Mouse (Mus musculus): ENCODE data around the gene Hoxd9. TPM values are rescaled to one million over a fixed set of nuclear protein-coding genes. Genes with fewer than 3 reads are reported as not detected.

Gene Hoxd9
- polyA plus RNA-seq, 1 experiment from 2014 or later = not detected

GRCm38 (mm10) chr2:74720955-74721491 is 23.5 kb downstream of the Hoxd9 start:
- 1% methylated on average over 5 of the region's 5 CpGs for WGBS
- H3K4me1 ChIP-seq (ENCODE audit: control insufficient read depth, insufficient read depth, low read length) = no peaks in the 10 kb centered on the region
- H3K27ac ChIP-seq (replicated peaks; ENCODE audit: low read depth, low read length) = no peak overlapping the region
- H3K27me3 ChIP-seq (ENCODE audit: control insufficient read depth, insufficient read depth, low read length) = peaks cover 100% of the 10 kb centered on the region
- H3K36me3 ChIP-seq (ENCODE audit: control insufficient read depth, insufficient read depth, low read length) = no peaks in the 10 kb centered on the region
- H3K4me2 ChIP-seq (ENCODE audit: low read length) = no peak overlapping the region
- no peak for ATAC-seq (ENCODE audit: low FRiP score, low TSS enrichment)
- H3K9me3 ChIP-seq (ENCODE audit: control insufficient read depth, low read length) = no peaks in the 10 kb centered on the region
- no peak overlapping the region for H3K4me3 ChIP-seq (replicated peaks; ENCODE audit: low read depth, low read length)
- H3K9ac ChIP-seq (replicated peaks; ENCODE audit: low read length) = no peak overlapping the region
- no peak for DNase-seq

GRCm38 (mm10) chr2:74721882-74722281 is 24.4 kb downstream of the Hoxd9 start:
- Histone ChIP-seq H3K4me2 (ENCODE audit: low read length) (no peak overlapping the region), H3K27me3 (ENCODE audit: control insufficient read depth, insufficient read depth, low read length) (peaks cover 100% of the 10 kb centered on the region), H3K9me3 (ENCODE audit: control insufficient read depth, low read length) (no peaks in the 10 kb centered on the region), H3K4me3 (replicated peaks; ENCODE audit: low read depth, low read length) (no peak overlapping the region), H3K36me3 (ENCODE audit: control insufficient read depth, insufficient read depth, low read length) (no peaks in the 10 kb centered on the region), H3K4me1 (ENCODE audit: control insufficient read depth, insufficient read depth, low read length) (no peaks in the 10 kb centered on the region), H3K9ac (replicated peaks; ENCODE audit: low read length) (no peak overlapping the region), H3K27ac (replicated peaks; ENCODE audit: low read depth, low read length) (no peak overlapping the region)
- WGBS = 5% methylated on average over 6 of the region's 6 CpGs
- no peak for ATAC-seq (ENCODE audit: low FRiP score, low TSS enrichment)
- DNase-seq = no peak

GRCm38 (mm10) chr2:74722949-74723348 is 25.4 kb downstream of the Hoxd9 start:
- Histone ChIP-seq H3K4me3 (replicated peaks; ENCODE audit: low read depth, low read length) (no peak overlapping the region), H3K4me1 (ENCODE audit: control insufficient read depth, insufficient read depth, low read length) (no peaks in the 10 kb centered on the region), H3K27ac (replicated peaks; ENCODE audit: low read depth, low read length) (no peak overlapping the region), H3K9ac (replicated peaks; ENCODE audit: low read length) (no peak overlapping the region), H3K4me2 (ENCODE audit: low read length) (no peak overlapping the region), H3K9me3 (ENCODE audit: control insufficient read depth, low read length) (no peaks in the 10 kb centered on the region), H3K36me3 (ENCODE audit: control insufficient read depth, insufficient read depth, low read length) (no peaks in the 10 kb centered on the region), H3K27me3 (ENCODE audit: control insufficient read depth, insufficient read depth, low read length) (peaks cover 100% of the 10 kb centered on the region)
- ATAC-seq (ENCODE audit: low FRiP score, low TSS enrichment) (no peak), DNase-seq (no peak)
- 2% methylated on average over 8 of the region's 8 CpGs for WGBS

DNA sequence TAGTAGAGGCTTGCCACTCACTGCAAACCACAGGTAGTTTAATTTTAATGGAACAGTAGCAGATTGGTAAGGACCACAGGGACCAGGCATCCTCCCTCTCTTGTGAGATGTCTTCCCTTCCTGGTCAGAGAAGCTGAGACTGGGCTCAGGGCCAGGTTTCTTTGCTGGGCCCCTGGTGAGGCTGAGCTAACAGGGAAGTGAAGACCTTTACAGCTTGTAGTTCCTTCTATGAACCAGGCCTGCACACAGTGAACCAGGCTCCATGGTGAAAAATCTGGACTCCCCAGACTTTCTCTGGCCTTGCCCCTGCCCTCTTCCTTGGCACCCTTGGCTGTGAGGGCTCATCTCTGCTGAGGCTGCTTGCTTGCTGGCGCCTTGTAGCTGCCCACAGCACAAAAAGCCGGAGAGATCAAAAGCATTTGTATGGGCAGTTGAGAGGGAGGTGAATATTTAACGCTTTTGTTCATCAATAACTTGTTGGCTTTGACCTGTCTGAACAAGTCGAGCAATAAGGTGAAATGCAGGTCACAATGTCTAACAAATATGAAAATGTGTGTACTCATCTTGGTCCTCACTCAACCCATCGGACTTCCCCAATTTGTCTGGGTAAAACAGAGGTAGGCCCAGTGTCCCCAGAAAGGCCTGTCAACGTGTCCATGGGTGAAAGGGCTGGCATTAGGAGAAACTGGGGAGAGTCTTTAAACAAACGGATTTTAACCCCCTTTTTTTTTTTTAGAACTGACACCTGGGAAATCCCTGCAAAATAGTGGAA is 26.9 kb downstream of the Hoxd9 start:
- no peak overlapping the region for H3K9ac ChIP-seq (replicated peaks; ENCODE audit: low read length)
- no peak overlapping the region for H3K27ac ChIP-seq (replicated peaks; ENCODE audit: low read depth, low read length)
- no peaks in the 10 kb centered on the region for H3K9me3 ChIP-seq (ENCODE audit: control insufficient read depth, low read length)
- ATAC-seq (ENCODE audit: low FRiP score, low TSS enrichment) (no peak), DNase-seq (no peak)
- peaks cover 100% of the 10 kb centered on the region for H3K27me3 ChIP-seq (ENCODE audit: control insufficient read depth, insufficient read depth, low read length)
- H3K4me3 ChIP-seq (replicated peaks; ENCODE audit: low read depth, low read length) = no peak overlapping the region
- H3K4me2 ChIP-seq (ENCODE audit: low read length) = no peak overlapping the region
- H3K36me3 ChIP-seq (ENCODE audit: control insufficient read depth, insufficient read depth, low read length) = no peaks in the 10 kb centered on the region
- WGBS = 5% methylated on average over 7 of the region's 7 CpGs
- H3K4me1 ChIP-seq (ENCODE audit: control insufficient read depth, insufficient read depth, low read length) = no peaks in the 10 kb centered on the region

- no peak for DNase-seq
- H3K4me3 ChIP-seq (replicated peaks; ENCODE audit: low read depth, low read length) = no peak overlapping the region
These were observed 27.6 kb downstream of the Hoxd9 start for GRCm38 (mm10) chr2:74725171-74725570.

DNA sequence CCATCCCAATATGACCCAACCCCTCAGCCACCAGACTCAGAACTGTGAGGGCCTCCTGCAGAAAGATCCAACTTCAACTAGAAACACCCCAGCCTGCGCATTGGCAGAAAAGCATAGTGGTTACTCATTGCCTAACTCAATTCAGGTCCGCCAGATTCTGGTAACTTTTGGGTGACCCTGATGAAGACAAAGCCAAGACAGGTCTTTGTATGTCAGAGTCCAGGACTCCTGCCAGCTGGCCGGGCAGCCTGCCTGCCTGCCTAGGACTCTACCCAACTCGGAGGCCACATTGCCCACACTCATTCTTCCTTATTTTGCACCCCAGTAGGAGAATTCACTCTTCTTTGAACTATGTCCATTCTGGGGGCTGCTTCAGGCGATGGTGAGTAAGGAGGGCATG is 29.0 kb downstream of the Hoxd9 start, which contains the start of gene Gm28230:
Gene Gm28230, plus strand, starts transcription at position 178 of the 400 bp plus-strand sequence.
- DNase-seq = no peak
- H3K4me2 ChIP-seq (ENCODE audit: low read length) = no peak within 1 kb of the TSS
- H3K27me3 ChIP-seq (ENCODE audit: control insufficient read depth, insufficient read depth, low read length) = peaks cover 99% of the 10 kb centered on the region
- WGBS = 3% methylated on average over 5 of the region's 5 CpGs
- H3K9ac ChIP-seq (replicated peaks; ENCODE audit: low read length) = no peak within 1 kb of the TSS
- H3K9me3 ChIP-seq (ENCODE audit: control insufficient read depth, low read length) = no peaks in the 10 kb centered on the region
- no peak within 1 kb of the TSS for H3K27ac ChIP-seq (replicated peaks; ENCODE audit: low read depth, low read length)
- H3K4me1 ChIP-seq (ENCODE audit: control insufficient read depth, insufficient read depth, low read length) = no peaks in the 10 kb centered on the region
- no peaks in the 10 kb centered on the region for H3K36me3 ChIP-seq (ENCODE audit: control insufficient read depth, insufficient read depth, low read length)
- no peak for ATAC-seq (ENCODE audit: low FRiP score, low TSS enrichment)
- 0 out of 2 replicates have a peak within 1 kb of the TSS, but pooled peaks have one; percentile 3 for H3K4me3 ChIP-seq (replicated peaks; ENCODE audit: low read depth, low read length)

More at GRCm38 (mm10) chr2:74725171-74725570, 27.6 kb downstream of the Hoxd9 start:
- no peak overlapping the region for H3K9ac ChIP-seq (replicated peaks; ENCODE audit: low read length)
- H3K4me1 ChIP-seq (ENCODE audit: control insufficient read depth, insufficient read depth, low read length) = no peaks in the 10 kb centered on the region
- peaks cover 99% of the 10 kb centered on the region for H3K27me3 ChIP-seq (ENCODE audit: control insufficient read depth, insufficient read depth, low read length)
- H3K9me3 ChIP-seq (ENCODE audit: control insufficient read depth, low read length) = no peaks in the 10 kb centered on the region
- H3K27ac ChIP-seq (replicated peaks; ENCODE audit: low read depth, low read length) = no peak overlapping the region
- no peak overlapping the region for H3K4me2 ChIP-seq (ENCODE audit: low read length)
- 2% methylated on average over 17 of the region's 17 CpGs for WGBS
- H3K36me3 ChIP-seq (ENCODE audit: control insufficient read depth, insufficient read depth, low read length) = no peaks in the 10 kb centered on the region
- ATAC-seq (ENCODE audit: low FRiP score, low TSS enrichment) = no peak

DNA sequence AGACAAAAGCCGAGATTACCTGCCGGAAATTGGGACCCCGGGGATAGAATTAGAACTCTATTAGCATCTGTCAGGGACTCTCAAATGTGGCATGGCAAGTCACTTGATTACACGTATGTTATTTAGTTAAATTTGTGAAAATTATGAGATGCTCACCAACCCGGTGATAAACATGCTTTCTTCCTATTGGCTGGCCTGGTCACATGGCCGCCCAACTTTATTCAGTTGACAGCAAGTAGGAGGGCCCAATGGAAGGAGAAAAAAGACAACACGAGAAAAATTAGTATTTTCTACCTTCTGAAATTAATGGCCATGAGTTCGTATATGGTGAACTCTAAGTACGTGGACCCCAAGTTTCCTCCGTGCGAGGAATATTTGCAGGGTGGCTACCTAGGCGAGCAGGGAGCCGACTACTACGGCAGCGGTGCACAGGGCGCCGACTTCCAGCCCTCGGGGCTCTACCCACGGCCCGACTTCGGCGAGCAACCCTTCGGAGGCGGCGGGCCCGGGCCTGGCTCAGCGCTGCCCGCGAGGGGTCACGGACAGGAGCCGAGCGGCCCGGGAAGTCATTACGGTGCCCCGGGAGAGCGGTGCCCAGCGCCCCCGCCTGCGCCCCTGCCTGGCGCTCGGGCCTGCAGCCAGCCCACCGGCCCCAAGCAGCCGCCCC is 29.6 kb downstream of the Hoxd9 start:
- Histone ChIP-seq H3K4me3 (replicated peaks; ENCODE audit: low read depth, low read length) (0 out of 2 replicates have a peak overlapping the region, but pooled peaks have one; percentile 3), H3K27ac (replicated peaks; ENCODE audit: low read depth, low read length) (no peak overlapping the region), H3K4me1 (ENCODE audit: control insufficient read depth, insufficient read depth, low read length) (no peaks in the 10 kb centered on the region), H3K36me3 (ENCODE audit: control insufficient read depth, insufficient read depth, low read length) (no peaks in the 10 kb centered on the region), H3K9me3 (ENCODE audit: control insufficient read depth, low read length) (no peaks in the 10 kb centered on the region), H3K9ac (replicated peaks; ENCODE audit: low read length) (no peak overlapping the region), H3K27me3 (ENCODE audit: control insufficient read depth, insufficient read depth, low read length) (peaks cover 99% of the 10 kb centered on the region), H3K4me2 (ENCODE audit: low read length) (no peak overlapping the region)
- 1% methylated on average over 43 of the region's 43 CpGs for WGBS
- no peak; the same call in 1 of the 2 replicates for ATAC-seq (ENCODE audit: low FRiP score, low TSS enrichment)
- no peak for DNase-seq

- Histone ChIP-seq H3K9ac (replicated peaks; ENCODE audit: low read length) (no peak overlapping the region), H3K4me3 (replicated peaks; ENCODE audit: low read depth, low read length) (no peak overlapping the region), H3K27ac (replicated peaks; ENCODE audit: low read depth, low read length) (no peak overlapping the region), H3K4me2 (ENCODE audit: low read length) (no peak overlapping the region), H3K9me3 (ENCODE audit: control insufficient read depth, low read length) (no peaks in the 10 kb centered on the region), H3K36me3 (ENCODE audit: control insufficient read depth, insufficient read depth, low read length) (no peaks in the 10 kb centered on the region), H3K4me1 (ENCODE audit: control insufficient read depth, insufficient read depth, low read length) (no peaks in the 10 kb centered on the region), H3K27me3 (ENCODE audit: control insufficient read depth, insufficient read depth, low read length) (peaks cover 99% of the 10 kb centered on the region)
- under 1% methylated on average over 25 of the region's 25 CpGs for WGBS
- no peak for DNase-seq
- ATAC-seq (ENCODE audit: low FRiP score, low TSS enrichment) = no peak
These were observed 30.2 kb downstream of the Hoxd9 start for GRCm38 (mm10) chr2:74727640-74728302.

All from midbrain, embryonic 14.5 days (tissue).